Mouse (Mus musculus) cerebellum, adult 18-20 months (tissue): Measurements from ENCODE around the gene Ptprg.

Source experiments
- DNase-seq, 2 experiments: peaks; one replicate each; pipeline ENCODE4 v3.0.0; 2021

Ptprg gene

DNA sequence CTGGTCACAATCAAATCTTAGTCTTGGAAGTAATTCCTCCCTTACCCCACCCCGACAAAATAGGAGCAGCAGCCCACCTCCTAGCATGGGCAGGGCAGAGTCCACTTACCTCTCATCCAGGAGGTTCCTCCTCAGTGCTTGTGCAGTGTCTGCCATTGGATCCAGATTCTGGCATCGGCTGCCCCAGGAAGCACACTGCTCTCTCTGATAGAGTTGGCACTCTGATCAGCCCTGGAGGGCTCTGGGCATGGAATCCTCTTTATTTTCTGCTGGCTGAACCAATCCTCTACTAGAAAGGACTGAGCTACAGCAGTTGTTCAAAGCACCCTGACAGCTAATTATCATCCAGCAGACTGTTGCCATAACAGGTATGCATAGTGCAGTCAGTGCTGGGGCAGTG, 272.2 kb downstream of the Ptprg start:
- DNase-seq, result peak; percentile 31 to 47

DNA sequence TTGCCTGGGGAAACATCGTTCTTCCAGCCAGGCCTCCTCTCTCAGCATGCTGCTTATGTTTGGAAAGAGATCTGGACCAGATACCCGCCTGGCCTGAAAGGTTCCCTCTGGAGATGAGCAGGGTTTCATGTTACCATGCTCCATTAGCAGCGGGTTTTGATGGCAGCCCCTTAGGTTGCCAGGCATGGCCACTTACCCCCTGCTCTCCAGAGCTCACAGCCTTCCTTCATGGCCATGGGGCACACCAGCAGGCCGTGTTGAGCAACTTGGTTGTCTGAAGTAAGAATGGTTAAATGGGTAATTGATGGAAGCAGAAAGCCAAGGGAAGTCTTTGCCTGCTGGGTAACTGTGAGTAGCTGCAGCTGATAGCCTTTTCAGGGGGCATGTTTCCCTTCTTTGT, 274.8 kb downstream of the Ptprg start:
- DNase-seq, result no peak

DNA sequence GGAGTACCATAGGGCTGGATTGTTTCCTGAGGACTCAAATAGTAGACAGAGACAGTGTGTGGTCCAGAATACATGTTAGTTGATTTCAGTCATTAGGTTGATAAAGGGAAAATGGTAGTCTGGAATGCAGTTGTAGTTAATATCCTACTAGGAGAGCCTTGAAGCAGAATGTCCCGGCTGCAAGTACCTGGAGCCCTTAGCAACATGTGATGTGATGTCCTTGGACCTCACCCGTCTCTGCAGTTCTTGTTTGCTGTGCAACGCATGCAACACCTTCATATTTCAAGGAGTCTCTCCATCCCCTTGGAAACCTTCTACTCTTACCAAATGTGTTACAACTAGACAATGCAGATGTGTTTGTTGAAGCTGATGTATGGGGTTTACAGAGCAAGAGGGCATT, 280.3 kb downstream of the Ptprg start:
- DNase-seq, result no peak

DNA sequence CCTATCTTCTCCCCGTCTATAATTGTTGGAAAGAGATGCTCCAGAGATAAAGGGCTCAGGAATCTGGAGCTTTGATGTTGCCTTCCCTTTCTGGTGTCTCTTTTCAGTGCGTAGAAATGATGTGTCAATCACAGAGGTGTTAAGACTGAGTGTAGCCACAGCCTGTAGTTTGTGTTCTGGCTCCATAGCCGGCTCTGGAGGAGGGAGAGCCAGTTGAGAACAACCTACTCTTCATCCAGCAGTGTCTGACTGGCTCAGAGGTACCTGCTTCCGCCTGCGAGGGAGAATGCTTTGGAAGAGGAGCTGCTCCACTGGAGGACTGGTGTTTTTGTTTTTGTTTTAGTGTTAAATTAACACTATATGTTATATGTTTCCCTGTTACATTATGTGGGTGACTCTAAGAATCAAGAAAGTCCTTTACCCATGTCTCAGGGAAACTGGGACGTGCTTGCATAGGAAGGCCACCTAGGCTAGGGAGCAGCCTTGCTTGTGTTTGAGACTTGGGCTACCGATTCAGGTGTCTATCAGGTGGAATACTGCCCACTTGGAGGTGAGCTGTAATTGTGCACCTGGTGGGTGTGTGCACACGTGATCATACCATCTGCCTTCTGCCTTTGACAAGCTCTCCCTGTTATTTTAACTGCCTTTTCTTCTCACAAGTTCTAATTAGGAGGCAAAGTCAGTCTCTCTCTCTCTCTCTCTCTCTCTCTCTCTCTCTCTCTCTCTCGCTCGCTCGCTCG, 282.5 kb downstream of the Ptprg start:
- DNase-seq, result peak; percentile 31 to 39

DNA sequence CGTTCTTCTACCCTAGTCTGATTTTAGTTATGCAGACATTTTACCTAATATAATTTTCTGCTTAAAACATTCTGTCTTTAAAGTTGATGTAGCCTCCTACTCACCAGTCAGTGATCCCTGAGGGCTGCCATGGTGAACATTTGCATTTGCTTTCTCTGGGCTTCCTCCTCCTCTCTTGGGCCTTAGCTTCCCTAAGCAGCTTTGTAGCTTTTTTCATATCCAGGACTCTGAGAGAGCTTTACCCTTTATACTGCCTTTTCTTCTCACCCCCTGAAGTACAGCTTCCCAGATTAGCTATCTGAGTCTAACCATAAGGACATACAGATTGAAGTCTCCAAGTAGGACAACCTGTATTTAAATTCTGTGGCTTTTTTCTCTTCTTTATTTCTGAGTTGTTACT, 284.4 kb downstream of the Ptprg start:
- no peak for DNase-seq

DNA sequence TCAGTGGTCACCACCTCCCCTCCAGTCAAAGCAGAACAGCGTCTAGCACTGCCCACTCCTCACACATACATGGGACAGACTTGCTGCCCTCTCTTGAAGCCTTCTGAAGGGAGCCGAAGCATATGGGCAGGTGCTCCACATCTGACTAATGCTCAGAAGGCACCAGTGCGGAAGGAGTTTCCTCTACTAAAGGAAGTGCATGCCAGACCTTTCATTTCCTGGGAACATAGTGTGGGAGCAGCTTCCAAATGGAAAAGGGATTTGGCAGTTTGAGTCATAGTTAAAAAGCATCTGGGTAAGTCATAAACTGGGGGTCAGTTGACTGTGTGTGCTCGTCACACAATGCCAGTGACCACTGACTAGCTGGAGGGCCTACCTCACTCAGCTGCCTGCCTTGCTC, 288.3 kb downstream of the Ptprg start:
- DNase-seq, result no peak

DNA sequence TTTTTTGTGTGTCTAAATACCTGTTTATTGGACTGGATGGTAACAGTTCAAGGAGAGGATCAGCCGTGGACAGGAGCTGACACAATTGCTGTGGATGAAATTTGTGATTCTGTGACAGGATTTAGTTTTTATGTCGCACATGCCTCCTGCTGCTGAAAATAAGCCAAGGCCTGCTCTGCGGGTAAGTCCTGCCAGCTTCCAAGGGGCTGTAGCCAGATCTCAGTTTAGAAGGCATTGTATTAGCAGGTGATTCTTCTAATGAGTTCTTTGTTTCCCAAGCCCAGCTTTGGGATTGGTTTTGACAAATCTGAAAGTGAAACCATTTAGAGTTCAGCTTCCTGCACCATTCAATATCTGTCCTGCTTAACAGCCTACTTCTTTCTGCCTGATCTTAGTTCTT, 299.6 kb downstream of the Ptprg start:
- peak; percentile 57 to 68 for DNase-seq

DNA sequence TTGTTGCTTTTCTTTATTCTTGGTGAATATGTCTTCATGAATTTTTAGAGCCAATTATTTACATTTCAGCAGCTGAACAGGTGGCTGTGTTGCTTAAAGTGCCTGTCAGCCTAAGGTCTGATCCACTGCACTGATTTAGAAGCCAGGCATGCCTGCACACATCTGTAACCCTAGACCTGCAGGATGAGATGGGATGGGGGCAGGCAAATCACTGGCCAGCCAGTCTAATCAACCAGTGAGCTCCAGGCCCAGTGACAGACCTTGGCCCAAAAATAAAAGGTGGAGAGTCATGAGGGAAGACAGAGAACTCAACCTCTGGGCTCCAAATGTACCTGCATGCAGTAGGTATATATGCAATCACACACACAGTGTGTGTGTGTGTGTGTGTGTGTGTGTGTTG, 302.2 kb downstream of the Ptprg start:
- no peak for DNase-seq

DNA sequence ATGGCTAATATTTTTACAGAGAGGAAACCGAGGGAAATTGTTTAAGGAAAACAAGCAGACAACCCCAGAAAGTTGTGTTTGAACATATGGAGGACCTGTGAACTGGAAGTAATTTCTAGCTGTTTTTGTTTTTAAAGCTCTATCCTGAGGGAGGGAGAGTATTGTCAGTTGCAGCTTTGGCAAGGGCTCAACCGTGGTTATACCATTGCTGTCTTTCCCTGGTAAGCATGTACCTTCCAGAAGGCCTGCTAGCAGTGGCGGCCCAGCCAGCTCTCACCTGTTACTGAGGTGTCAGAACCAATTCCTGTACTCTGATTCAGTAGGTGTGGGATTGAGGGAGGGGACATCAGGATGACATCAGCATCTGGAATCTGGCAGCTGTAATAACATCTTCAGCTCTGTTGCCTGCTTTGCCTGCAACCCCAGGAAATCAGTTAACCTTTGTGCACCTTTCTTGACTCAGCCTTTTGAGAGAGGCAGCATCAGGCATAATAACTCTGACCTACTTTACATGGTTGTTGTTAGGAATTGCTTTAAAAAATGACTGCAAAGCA, 304.7 kb downstream of the Ptprg start:
- peak; percentile 24 to 40 for DNase-seq

DNA sequence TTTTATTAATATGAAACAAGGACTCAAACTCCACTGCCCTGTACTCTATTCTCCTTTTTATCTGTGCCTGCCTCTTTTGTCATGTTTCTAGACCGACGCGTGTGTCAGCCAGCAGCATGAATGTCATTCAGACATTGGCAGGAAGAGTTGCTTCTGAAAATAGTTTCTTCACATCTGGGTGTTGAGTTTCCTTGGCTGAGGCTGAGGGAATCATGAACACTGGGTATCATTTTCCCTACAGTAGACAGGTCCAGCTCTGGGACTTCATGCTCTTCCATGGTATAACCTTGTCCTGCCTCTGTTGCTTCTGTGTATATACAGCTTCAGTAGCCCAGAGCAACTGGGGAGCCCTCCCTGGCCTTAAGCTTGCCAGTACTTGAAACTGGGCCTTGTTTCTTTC, 310.0 kb downstream of the Ptprg start:
- DNase-seq, result no peak

DNA sequence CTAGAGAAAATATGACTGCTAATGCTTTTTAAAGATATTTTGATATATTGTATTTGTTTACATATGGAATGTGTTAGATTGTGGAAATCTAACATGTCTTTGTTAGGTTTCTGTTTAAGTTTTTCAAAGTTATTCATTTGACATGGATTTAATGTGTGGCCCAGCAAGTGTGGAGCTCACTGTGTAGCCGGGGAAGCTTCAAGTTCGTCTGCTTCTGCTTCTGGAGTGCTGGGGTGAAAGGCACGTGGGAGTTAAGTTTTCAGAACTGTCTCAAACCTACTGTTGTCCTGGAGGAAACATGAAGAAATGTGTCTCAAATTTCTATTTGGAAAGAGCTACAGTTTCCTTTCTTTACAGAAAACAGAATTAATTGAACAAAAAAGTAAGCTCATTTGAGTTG, 311.5 kb downstream of the Ptprg start:
- DNase-seq, result no peak

DNA sequence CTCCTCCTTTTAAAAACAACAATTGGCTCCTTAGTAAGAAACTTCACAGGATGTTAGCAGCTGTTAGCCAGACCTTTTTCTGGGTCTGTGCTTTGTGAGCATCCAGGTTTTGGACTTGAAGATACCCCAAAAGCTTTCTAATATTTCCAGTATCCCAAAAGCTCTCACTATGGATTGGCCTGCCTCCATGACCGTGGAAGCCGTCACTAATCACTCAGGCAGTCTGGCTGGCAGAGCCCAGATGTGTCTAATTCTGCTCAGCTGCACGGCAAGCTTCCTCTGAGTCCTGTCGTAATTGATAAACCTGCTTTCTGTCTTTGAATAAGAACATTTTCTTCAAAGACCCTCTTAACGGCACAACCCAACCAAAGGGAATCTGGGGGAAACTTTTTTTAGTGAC, 312.0 kb downstream of the Ptprg start:
- DNase-seq, result no peak

DNA sequence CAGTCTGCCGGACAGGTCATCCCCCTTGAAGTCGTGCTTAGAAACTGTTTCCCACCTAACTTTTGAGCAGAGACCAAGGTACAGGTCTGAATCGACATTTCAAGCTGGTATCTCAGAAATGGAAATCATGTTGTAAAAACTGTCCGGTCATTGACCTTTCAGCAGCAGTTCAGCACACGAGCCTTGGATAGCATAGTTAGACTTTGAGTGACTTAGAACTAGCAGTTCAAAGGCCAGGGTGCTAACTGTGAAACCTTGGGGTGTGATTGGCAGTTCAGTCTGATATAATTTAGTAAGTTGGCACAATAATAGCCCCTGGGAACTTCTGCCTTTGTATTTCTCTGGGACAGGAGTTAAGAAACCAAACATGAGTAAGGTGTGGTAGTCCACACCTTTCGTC, 312.5 kb downstream of the Ptprg start:
- no peak for DNase-seq

DNA sequence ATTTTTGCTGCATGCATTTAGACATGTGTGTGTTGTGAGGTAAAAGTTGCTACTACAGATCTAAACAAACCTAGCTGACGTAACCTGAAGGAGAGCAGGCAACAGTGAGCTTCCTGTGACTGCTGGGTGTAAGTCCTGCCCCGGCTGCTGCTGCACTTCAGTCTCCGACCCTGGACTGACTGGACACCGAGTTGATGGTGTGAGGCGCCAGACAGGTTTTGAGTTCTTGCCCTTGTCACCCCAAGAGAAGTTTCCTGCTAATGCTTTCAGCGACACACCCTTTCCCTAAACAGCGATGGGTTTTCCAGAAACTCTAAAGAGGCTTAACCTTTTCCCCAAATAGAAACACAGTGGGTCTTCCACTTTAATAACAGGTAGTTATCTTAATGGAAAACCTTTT, 313.1 kb downstream of the Ptprg start:
- no peak for DNase-seq

DNA sequence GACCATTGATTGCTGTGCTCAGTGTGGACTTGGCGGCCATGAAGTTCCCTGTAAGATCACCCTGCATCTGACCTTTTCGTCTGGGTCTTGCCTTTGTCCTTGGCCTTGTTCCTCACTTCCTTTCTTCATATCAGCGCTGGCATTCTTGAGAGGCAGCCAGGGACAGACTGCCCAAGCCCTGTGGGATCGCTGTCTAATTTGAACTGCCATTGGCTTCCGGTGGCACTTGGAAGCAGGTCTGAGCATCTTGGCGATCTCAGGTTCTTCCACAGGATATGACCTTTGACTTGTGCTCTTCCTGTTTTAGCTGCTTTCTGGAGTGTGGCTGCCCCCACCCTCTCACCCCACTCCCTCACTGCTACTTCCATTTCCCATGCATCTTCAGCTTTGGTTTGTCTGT, 315.3 kb downstream of the Ptprg start:
- DNase-seq, result no peak

DNA sequence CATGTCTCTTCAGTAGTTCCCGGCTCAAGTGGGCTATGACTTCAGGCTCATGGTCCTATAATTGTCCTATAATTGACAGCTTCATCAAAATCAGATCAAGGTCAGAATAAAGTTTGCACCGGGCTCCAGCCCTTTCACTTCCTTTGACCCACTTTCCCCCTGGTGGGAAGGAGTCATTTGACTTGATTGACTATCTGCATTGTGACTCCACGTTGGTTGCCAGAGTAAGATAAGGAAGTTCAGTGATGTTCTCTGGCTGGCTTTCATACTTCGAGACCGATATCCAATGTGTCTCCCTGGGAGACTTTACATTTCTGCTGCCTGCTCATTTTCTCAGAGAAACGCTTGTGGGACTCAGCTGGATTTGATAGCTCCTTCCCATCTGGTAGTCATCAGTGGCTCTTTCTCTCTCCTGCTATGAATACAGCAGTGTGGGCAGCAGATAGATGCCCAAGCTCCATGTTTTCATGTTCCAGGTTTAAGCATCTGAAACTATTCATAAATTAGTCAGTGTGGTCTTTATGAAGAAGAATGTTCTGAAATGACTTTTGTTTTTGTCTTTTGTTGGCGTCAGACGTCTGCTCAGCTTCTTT, 318.5 kb downstream of the Ptprg start:
- DNase-seq, result no peak

DNA sequence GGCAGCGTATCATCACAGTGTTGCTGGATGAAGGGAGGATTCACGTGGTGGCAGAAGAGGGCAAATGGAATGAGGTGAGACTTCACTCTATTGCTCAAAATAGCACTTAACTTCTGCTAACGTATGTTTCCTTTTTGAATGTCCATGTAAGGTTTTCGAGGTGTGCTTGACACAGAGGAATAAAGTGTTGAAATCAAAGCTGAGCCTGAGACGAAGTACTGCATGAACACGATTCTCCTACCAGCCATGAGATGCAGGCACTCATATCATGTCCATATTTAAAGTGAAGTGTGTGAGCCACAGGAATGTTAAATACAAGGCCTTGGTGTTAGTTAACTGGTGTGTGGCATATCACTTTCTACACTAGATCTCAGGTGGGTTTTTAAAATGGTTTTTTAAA, 320.9 kb downstream of the Ptprg start:
- no peak for DNase-seq

DNA sequence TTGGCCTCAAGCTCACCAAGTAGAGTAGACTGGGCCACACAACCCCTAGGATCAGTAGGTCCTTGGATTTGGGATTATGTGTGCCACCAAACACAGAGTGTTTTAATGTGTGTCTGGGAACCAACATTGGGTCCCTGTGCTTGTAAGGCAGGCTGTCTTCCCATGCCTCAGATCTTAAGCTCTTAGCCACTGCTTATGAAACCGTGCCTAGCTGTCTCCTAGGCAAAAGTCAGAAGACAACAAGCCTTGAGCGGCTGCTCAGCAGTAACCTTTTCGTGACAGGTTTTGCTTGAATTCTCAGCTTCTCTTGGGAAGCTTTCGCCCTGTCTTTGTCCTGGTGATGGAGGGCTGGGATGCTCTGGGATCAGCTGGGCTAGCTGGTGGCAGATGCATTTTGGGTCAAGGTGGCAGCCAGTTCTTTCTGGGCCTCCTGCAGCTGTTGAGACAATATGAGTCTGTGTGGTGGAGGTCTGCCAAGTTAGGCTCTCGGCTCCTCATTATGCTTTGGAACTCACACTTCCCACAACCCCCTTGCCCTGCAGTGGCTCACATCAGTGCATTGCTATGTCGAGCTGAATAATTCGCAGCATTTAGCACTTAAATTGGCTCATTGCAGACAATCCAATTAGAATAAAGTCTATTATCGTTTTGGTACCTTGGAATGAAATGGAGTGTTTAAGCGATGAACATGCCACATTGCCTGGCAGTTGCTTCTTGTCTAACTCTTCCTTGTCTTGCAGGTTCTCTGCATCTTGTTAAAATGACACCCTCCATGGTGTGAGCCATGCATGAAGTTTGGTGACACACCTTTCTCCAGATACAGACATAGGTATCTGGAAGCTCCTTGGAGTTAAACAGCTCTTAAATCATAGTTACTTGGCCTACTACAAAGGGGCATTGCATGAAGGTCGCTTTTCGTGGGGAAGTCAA, 321.9 kb downstream of the Ptprg start:
- no peak for DNase-seq

DNA sequence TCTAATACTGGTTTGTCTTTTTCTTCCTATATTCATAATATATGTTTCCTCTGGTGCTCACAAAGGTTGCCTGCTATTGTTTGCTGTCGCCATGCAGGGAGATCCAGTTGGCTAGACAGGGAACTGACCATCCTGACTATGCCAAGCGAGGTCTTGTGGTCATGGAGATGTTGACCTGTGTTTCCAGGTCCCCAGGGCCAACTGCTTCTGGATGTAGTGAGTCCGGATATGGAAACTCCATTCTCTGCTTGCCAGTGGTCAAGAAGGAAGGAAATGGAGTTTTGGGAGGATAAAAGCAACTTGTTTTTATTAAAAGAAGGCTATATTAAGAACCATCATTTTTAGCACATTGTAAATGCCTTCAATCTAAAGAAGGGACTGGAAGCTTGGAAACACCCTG, 327.8 kb downstream of the Ptprg start:
- no peak for DNase-seq

DNA sequence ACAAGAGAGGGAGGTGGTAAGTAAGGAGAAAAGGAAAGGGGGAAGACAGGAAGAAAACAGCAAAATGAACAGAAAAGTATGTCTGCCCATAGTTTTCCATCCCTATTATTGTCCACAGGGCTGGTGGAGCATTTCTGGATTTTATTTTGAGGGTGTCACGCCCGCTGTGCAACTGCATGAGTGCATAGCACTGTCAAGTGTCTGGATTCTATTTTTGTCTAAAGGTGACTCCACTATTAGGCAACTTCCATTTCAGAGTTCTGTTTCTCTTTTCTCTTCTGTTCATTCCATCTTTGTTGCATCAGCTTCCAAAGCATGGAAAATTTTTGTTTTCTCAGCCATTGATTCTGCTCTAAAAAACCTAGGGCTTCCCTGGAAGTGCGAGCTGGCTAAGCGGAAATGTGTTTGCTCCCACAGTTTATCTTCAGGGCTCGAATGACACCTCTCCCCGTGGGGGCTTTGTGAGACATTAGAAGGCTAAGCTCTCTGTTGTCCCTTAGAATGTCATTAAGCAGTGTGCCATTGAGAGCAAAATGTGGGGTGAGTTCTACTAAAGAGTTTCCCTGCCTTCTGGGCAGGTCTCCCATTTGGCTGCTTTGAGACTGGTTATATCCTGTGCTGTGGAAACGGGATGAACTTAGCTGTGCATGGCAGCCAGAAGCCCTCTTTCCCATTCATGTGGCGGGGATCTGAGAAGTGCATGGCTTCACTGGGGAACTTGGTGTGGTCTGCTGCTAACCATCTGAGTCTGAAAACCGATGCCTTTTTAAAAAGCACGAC, 330.0 kb downstream of the Ptprg start:
- peak; percentile 22 to 25 for DNase-seq

DNA sequence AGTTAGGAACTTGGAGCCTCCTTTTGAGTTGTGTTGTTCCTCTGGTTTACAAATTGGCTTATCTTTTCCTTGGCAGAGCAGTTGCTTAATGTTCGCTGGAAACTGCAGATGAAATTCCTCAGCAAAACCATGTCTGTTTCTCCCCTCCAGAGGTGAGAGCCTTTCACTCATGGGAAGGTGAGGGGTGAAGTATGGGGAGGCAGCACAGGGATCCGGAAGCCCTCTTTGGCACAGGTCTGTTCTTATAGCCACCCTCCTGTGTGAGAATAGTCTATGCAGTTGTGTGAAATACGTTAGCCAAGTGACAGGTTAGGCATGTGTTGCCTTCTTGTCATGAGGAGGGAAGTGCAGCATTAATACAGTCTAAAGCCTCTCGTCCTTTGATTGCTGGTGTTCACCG, 330.7 kb downstream of the Ptprg start:
- no peak for DNase-seq

DNA sequence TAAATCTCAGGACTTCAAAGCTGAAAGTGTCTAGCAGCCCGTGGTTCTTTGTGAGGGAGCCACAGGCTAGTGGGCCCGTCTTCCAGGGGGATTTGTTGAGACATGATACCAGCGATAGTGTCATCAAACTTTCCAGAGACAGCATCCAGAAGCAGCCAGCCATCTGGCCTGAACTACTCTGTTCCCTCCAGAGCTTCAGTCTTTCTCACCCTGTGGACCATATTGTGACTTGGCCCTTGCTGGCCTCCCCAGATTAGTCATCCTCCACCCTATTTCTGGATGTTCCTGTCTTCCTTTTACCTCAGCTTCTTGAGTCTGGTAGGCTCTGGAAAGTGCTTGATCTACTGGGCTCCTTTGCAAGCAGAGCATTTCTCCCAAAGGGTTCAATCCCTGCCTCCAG, 333.1 kb downstream of the Ptprg start:
- no peak for DNase-seq

DNA sequence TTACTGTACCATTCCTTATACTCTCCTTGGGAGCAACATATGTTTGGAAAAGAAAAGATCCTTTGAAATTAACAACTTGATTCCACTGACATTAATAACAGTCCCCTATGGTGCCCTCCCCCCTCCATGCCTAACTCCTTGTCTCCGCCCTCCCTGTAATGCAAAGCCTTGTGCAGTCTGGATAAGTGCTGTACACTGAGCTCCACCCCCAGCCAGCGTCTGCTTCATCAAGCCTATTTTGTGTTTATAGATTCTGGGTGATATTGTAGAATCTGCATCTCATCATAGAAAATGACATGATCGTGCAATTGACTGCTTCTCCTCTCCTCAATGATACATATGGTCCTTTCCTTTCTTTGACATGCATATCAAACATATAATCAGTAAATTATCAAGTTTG, 337.6 kb downstream of the Ptprg start:
- DNase-seq, result no peak
